Mouse (Mus musculus) lung, postnatal 36 days (tissue): ENCODE results near the gene Abcc2.

Source experiments
- DNase-seq: peaks from one replicate; pipeline ENCODE4 v3.0.0; 2022; ENCODE audit warnings: mixed read lengths

Gene Abcc2

GRCm38 (mm10) chr19:43784761-43785160 lies 2.8 kb downstream of the Abcc2 start:
- DNase-seq, result no peak

- DNase-seq, result peak; percentile 3
Measured at GRCm38 (mm10) chr19:43786249-43787026, 4.4 kb downstream of the Abcc2 start.

DNA sequence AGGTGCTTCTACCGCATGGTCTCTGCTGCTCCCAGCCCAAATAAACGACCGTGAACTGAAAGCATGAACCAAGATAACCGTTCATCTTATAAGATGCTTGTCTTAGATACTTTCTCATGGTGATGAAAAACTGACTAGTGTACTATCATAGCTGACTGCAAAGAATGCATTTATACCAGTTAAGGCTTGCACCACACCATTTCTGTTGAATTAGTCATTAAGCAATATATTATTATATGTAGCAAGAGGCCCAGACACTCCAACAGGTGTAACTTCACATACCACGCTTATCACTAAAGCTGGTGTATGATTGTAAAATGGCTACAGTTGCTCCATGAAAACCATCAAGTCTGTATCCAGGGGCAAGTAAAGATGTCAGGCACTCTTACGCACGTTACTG lies 7.8 kb downstream of the Abcc2 start:
- DNase-seq, result no peak

DNA sequence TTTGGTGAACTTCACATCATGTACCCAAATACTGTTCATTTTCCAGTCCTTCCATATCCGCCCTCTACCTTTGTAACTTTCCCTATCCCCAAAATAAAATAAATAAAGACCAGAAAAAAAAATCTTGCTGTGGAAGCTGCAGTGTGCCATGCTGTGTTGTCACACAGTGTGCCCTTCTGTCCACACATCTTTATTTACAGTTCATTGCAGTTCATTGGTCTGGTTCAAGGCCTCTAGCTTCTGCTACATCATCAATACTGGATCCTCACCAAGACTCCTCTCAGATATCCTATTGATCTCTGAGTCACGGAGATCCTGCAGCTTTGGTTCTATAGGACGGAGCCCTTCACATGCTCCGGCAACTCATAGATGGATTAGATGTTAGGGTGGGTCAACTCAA lies 10.5 kb downstream of the Abcc2 start:
- DNase-seq, result no peak

DNA sequence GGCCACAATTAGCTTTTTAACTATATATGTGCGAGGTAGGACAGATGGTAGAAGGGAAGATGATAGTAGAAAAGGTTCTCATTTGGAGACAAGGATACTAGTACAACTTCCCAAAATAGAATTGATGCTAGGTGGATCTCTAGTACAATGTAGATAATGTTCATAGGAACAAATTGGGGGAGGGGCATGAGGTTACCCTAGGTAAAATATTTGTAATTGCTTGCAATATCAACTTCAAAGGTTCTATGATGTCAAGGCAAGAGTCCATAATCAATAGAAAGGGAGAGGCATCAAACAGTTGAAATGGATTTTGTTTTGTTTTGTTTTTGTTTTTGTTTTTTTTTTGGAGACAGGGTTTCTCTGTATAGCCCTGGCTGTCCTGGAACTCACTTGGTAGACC lies 12.0 kb downstream of the Abcc2 start:
- DNase-seq, result no peak

DNA sequence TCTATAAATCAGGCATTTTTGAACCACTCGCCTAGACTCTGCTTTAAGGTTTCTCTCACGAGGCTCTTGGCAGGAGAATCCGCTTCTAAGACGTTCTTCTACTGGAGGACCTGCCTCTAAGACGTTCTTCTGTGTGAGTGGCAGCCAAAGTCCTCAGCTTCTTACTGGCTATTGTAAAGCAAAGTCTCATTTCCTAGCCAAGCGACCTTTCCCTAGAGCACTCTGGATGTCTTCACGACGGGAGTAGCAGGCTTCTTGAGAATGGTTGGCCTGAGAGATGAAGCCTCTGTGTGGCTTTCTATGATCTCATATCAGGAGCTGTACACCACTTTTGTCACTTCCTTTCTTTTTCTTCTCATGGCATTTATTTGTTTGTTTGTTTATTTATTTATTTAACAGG lies 13.5 kb downstream of the Abcc2 start:
- no peak for DNase-seq

DNA sequence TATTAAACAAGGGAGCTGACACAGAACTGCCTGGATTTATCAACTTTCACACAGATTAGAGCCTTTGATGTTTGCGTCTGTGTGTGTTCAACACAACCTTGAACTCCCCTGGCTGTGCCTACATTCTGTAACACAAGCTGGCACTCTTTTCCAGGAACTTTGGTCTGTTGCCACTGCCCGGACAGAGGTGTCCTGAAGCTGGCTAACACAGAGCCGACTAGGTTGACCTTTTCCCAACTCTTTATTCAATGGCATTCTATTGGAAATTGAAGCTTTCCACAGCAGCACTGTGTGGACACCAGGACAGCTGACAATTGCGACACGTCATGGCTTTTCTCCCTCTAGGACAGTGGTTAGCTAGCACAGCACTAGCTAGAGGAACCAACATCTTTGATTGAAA lies 15.2 kb downstream of the Abcc2 start:
- no peak for DNase-seq

GRCm38 (mm10) chr19:43801427-43802051 lies 19.5 kb downstream of the Abcc2 start:
- no peak for DNase-seq

DNA sequence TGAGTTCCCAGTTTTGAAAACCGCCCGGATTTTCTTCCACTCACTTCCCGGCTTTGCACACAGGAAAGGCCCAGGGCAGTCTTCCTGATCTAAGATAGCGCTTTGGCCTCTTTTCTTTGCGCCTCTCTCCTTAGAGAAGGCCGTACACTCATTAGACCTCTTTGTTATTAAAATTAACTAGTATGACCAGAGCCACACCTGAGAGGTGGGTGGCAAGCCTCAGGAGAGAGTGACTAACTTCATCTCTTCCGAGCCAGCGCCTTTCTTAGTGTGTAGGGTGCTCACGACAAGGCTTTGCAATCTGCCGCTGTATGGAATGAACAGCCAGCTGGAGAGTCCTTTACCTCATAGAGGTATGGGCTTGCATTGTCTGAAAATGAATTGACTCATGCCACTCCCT lies 21.9 kb downstream of the Abcc2 start:
- no peak for DNase-seq

- DNase-seq, result no peak
Measured at GRCm38 (mm10) chr19:43809331-43809730, 27.3 kb downstream of the Abcc2 start.

- DNase-seq, result no peak
Measured at GRCm38 (mm10) chr19:43811419-43811818, 29.4 kb downstream of the Abcc2 start.

DNA sequence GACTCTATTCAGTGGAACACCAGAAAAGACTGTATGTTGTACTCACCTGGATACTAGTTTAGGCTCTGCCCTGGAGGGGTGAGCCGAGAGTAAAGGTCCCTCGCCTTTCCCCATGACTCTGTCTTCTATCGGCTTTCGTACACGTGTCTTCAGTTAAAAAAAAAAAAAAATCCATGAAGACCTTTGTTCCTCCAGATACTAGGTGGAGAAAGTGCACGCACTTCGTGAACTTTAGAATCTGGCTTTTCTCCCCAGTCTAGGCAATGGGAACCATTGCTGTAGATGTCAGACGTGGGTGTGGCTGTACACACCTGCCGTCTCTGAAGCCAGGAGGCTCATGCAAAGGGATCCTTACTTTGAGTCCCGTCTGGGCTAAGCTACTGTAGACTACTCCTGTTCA lies 31.3 kb downstream of the Abcc2 start:
- DNase-seq, result no peak

DNA sequence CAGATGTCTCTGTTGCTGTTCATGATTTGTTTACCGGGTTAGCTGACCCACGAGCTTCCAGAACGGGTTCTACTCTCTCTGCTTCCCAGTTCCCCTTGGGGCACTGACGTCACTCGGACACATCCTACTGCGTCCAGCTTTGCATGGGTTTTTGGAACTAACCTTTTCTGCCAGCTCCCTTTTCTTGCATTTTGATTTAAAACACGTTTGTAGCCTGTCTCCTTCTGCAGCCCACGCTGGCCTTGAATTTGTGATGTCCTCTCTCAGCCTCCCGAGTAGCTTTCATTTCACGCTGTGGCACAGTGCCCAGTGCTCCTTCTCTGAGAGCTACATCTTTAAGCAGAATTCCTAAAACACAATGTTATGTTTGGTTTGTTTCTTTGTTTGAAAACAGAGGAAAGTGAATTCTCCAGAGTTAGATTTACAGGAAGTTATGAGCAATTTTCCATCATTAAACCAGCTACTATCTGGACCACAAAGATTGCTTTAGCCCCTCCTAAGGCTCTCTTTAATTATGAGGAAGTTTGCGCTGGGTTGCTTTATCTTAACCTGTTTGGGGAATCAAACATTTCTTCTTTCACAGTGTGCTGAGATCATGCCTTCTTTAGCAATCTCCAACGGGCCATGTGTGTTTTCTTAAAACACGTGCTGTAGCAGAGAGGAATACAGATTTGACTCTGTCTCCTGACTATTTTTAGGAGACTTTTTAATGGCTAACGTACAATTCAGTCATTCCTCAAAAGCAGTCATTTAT lies 33.8 kb downstream of the Abcc2 start:
- no peak for DNase-seq

DNA sequence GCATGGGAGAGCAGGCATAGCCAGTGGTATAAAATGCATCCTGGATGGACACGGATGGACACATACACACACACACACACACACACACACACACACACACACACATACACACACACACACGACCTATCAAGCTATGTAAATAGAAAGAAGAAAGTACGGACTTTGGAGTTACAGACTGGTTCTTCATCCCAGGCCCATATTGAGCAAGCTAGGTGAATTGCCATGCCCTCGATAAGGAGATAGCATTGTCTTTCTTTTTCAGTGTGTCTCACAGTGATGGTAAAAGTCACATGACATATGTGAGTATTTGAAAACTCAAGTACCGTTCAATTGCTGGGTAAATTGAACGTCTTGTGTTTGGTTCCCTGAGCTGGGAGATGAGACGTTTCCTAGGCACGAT lies 44.9 kb downstream of the Abcc2 start:
- no peak for DNase-seq

- DNase-seq, result peak; percentile 83
Measured at GRCm38 (mm10) chr19:43832425-43833069, 50.6 kb downstream of the Abcc2 start.

GRCm38 (mm10) chr19:43843184-43843583 lies 61.2 kb downstream of the Abcc2 start:
- no peak for DNase-seq

DNA sequence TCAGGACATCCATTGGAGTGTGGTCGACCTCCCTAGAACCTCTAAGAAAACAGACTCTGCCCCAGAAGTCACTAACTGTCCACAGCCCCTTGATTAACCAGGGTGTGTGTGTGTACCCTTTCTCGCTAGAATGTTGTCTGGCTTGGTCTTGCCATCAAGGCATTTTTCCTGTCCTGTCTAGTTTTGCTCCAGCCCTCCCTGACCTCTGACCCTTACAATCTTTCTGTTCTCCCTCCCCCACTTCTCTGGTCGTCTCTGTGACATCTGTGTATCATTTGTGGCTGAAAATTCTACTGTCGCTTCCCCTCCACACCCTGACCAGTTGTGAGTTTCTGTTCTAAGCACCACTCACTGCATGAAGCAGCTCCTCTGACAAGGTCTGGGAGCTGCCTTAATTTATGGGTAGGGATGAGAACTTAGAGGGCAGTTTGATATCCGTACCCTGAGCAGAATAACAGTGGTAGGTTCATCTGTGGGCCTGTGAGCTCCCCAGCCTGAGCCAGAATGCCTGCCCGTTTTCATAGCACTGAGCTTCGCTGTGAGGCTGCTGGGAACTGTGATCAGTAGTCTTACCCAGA lies 63.4 kb downstream of the Abcc2 start:
- DNase-seq, result no peak

GRCm38 (mm10) chr19:43847056-43847455 lies 65.1 kb downstream of the Abcc2 start:
- DNase-seq, result no peak

DNA sequence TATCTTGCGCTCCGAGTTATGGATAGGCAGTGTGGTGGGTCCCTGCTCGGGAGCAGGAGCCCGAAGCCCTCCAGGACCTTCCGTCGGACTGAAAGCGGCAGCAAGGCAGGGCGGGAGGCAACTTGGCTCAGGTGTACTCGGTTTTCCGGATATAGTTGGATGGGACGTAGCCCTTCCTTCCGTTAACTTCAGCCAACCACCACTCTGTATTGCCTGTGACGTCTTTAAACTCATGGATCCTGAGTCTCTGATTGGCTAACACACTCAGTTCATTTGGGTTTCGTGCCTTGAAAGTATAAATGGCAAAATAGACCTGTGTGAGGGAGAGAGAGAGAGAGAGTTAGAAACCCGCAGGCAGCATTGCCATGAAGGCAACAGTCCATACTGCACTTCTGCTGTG lies 66.0 kb downstream of the Abcc2 start:
- no peak for DNase-seq

DNA sequence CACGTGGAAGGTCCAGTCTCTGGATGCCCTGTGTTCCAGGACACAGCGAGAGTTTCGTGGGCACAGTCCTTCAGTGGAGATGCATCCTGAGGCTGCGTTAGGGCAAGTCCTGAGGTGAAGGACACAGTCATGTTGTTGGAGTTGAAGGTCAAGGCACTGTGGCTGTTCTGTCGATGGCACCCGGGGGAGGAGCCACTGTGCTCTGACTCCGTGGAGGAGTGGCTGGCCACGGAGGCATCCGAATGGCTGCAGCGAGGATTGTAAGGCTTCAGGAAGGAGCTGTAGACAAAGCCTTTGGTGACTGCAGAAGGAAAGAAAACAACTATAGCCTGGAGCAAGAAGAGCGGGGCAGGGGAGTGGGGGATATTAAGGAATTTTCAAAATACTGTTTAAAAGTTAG lies 68.0 kb downstream of the Abcc2 start:
- DNase-seq, result no peak

- no peak for DNase-seq
Measured at GRCm38 (mm10) chr19:43851996-43852630, 70.1 kb downstream of the Abcc2 start.

DNA sequence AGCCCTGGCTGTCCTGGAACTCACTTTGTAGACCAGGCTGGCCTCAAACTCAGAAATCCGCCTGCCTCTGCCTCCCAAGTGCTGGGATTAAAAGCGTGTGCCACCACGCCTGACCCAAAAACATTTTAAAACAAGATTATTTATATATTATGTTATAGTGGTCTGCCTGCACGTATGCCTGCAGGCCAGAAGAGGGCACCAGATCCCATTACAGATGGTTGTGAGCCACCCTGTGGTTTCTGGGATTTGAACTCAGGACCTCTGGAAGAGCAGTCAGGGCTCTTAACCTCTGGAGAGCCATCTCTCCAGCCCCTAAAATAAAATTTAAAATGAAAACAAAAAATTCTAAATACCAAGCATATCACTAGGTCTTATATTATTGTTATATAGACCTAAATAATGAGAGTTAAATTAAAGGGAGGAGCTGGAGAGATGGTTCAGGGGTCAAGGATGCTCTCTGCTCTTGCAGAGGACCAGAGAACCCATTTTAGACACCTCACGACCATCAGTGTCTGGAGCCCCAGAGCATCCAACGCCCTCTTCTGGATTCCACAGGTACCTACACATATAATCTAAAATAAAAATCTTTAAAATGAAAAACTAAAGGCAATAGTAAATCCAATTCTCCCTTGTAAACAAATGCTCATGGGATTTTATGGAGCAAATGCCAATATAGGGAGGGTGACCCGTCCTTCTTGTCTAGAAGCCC lies 71.0 kb downstream of the Abcc2 start:
- peak; percentile 48 for DNase-seq
